Mouse (Mus musculus) CH12.LX (cell line): ENCODE data around the gene Fads3.

Experiments used
- CHD1 ChIP-seq: IDR thresholded peaks from 2 replicates; pipeline ENCODE4 v1.6.1; 2012; ENCODE audit warnings: low read depth, low read length, improper control_type of control experiment, inconsistent platforms
- CTCF ChIP-seq, 2 experiments: IDR thresholded peaks in 1 of 2; conservative IDR thresholded peaks in 1 of 2; 2 replicates each; pipeline ENCODE4 v1.5.1; 2011 to 2012; ENCODE audit warnings: low read depth in 2 of 2, low read length in 2 of 2, improper control_type of control experiment in 1 of 2, inconsistent platforms in 1 of 2, mild to moderate bottlenecking in 1 of 2, moderate library complexity in 1 of 2
- EP300 ChIP-seq: IDR thresholded peaks from 2 replicates; pipeline ENCODE4 v1.6.1; 2011; ENCODE audit warnings: low read length, improper control_type of control experiment
- NRF1 ChIP-seq: IDR thresholded peaks from 2 replicates; pipeline ENCODE4 v1.6.1; 2014; ENCODE audit warnings: low read depth, mild to moderate bottlenecking, inconsistent platforms, low read length, improper control_type of control experiment, moderate library complexity
- POLR2A ChIP-seq: IDR thresholded peaks from 2 replicates; pipeline ENCODE4 v1.6.1; 2011; ENCODE audit warnings: low read depth, mild to moderate bottlenecking, improper control_type of control experiment, low read length
- RCOR1 ChIP-seq: conservative IDR thresholded peaks from 2 replicates; pipeline ENCODE4 v1.6.1; 2012; ENCODE audit warnings: low read depth, mild to moderate bottlenecking, inconsistent platforms, low read length, improper control_type of control experiment
- TCF12 ChIP-seq: IDR thresholded peaks from 2 replicates; pipeline ENCODE4 v1.6.1; 2014; ENCODE audit warnings: low read depth, mild to moderate bottlenecking, inconsistent platforms, low read length, improper control_type of control experiment
- ZNF384 ChIP-seq: IDR thresholded peaks from 2 replicates; pipeline ENCODE4 v1.6.1; 2012; ENCODE audit warnings: low read depth, low read length, improper control_type of control experiment, inconsistent platforms

GRCm38 (mm10) chr19:10064173-10065012 is 23.0 kb downstream of the Fads3 start:
- no peak for TF ChIP-seq POLR2A
- peak; percentile 64 for TF ChIP-seq EP300
- TF ChIP-seq CTCF (conservative IDR thresholded peaks at IDR 0.05 in 1 of 2, IDR thresholded peaks at IDR 0.05 in 1 of 2; ENCODE audit: low read depth in 2 of 2, low read length in 2 of 2): no peak
- peak; percentile 46; the same call in 1 of the 2 replicates for TF ChIP-seq TCF12
- no peak for TF ChIP-seq ZNF384
- no peak for TF ChIP-seq CHD1
- TF ChIP-seq NRF1: no peak
- no peak for TF ChIP-seq RCOR1
